In genomic region chr4:133397961-133398360, GRCm38 (mm10) we compare ENCODE assay signal across 15 mouse cellular contexts. TPM values are rescaled to one million over a fixed set of nuclear protein-coding genes. Genes with fewer than 3 reads are reported as not detected.
DNase-seq lines count a peak whose midpoint lies in the region; ATAC-seq lines count a peak whose summit lies in the region.
"Had no signal": no experiment of that assay in that cellular context is flagged by ENCODE, and none has a peak within 500 bp of the region (broad histone marks: within the 10 kb centered on the region; RNA-seq: fewer than 3 reads in every experiment).

No protein-coding gene starts in this region.

- no peaks in the 10 kb centered on the region for H3K9me3 ChIP-seq in heart, embryonic 13.5 days
- H3K9me3 ChIP-seq in midbrain, embryonic 10.5 days (replicated peaks): no peaks in the 10 kb centered on the region
- H3K9me3 ChIP-seq in midbrain, embryonic 15.5 days: no peaks in the 10 kb centered on the region
- H3K9me3 ChIP-seq in limb, embryonic 13.5 days: no peaks in the 10 kb centered on the region
- H3K9me3 ChIP-seq: forebrain, embryonic 15.5 days; hindbrain, embryonic 12.5 days had no signal

- intact Hi-C loops in heart, postnatal 36 days (cut with DNase I): no loop called here

- WGBS in heart, embryonic 13.5 days: 61% methylated on average over 8 of the region's 8 CpGs
- WGBS in midbrain, embryonic 10.5 days: 90% methylated on average over 8 of the region's 8 CpGs
- 83% methylated on average over 8 of the region's 8 CpGs for WGBS in midbrain, embryonic 15.5 days
- 85% methylated on average over 8 of the region's 8 CpGs for WGBS in limb, embryonic 13.5 days

- peak overlapping the region; percentile 54 for H3K27ac ChIP-seq in heart, embryonic 13.5 days (replicated peaks)
- peak overlapping the region; percentile 65 for H3K27ac ChIP-seq in midbrain, embryonic 10.5 days (replicated peaks)
- no peak overlapping the region for H3K27ac ChIP-seq in midbrain, embryonic 15.5 days
- H3K27ac ChIP-seq in limb, embryonic 13.5 days: no peak overlapping the region
- H3K27ac ChIP-seq: forebrain, embryonic 15.5 days; hindbrain, embryonic 12.5 days had no signal

- no peaks in the 10 kb centered on the region for H3K27me3 ChIP-seq in heart, embryonic 13.5 days (replicated peaks)
- H3K27me3 ChIP-seq in midbrain, embryonic 10.5 days (ENCODE audit: low read depth, poor library complexity, severe bottlenecking): no peaks in the 10 kb centered on the region
- H3K27me3 ChIP-seq in midbrain, embryonic 15.5 days (replicated peaks): no peaks in the 10 kb centered on the region
- no peaks in the 10 kb centered on the region for H3K27me3 ChIP-seq in limb, embryonic 13.5 days
- H3K27me3 ChIP-seq: forebrain, embryonic 15.5 days; hindbrain, embryonic 12.5 days had no signal

- H3K4me2 ChIP-seq in heart, embryonic 13.5 days: no peak overlapping the region
- H3K4me2 ChIP-seq in midbrain, embryonic 15.5 days: no peak overlapping the region
- no peak overlapping the region for H3K4me2 ChIP-seq in limb, embryonic 13.5 days (replicated peaks)
- H3K4me2 ChIP-seq: forebrain, embryonic 15.5 days; hindbrain, embryonic 12.5 days; midbrain, embryonic 11.5 days had no signal

- no peaks in the 10 kb centered on the region for H3K36me3 ChIP-seq in heart, embryonic 13.5 days
- no peaks in the 10 kb centered on the region for H3K36me3 ChIP-seq in midbrain, embryonic 10.5 days
- H3K36me3 ChIP-seq in midbrain, embryonic 15.5 days (replicated peaks): no peaks in the 10 kb centered on the region
- H3K36me3 ChIP-seq in limb, embryonic 13.5 days: no peaks in the 10 kb centered on the region
- H3K36me3 ChIP-seq: forebrain, embryonic 15.5 days; hindbrain, embryonic 12.5 days had no signal

- peaks cover 82% of the 10 kb centered on the region for H3K4me1 ChIP-seq in heart, embryonic 13.5 days
- peaks cover 60% of the 10 kb centered on the region for H3K4me1 ChIP-seq in midbrain, embryonic 10.5 days
- H3K4me1 ChIP-seq in midbrain, embryonic 15.5 days: peaks cover 8% of the 10 kb centered on the region; the same call in 1 of the 2 replicates
- peaks cover 48% of the 10 kb centered on the region for H3K4me1 ChIP-seq in limb, embryonic 13.5 days

- peak overlapping the region; percentile 54; the same call in 1 of the 2 replicates for H3K9ac ChIP-seq in heart, embryonic 13.5 days
- no peak overlapping the region for H3K9ac ChIP-seq in midbrain, embryonic 15.5 days
- H3K9ac ChIP-seq in limb, embryonic 13.5 days: 0 out of 2 replicates have a peak overlapping the region, but pooled peaks have one; percentile 20
- H3K9ac ChIP-seq: forebrain, embryonic 15.5 days; hindbrain, embryonic 12.5 days had no signal

- ATAC-seq in heart, embryonic 13.5 days (ENCODE audit: extremely low read depth, insufficient number of reproducible peaks, low FRiP score, low TSS enrichment): no peak
- no peak for ATAC-seq in midbrain, embryonic 15.5 days (replicated peaks)
- ATAC-seq in limb, embryonic 13.5 days (ENCODE audit: low FRiP score, low read depth): no peak
- ATAC-seq: forebrain, embryonic 15.5 days had no signal

- DNase-seq in heart, postnatal 36 days: no peak
- DNase-seq in midbrain, embryonic 10.5 days (ENCODE audit: low spot score): no peak
- DNase-seq in kidney, adult 9 months: no peak
- no peak for DNase-seq in adipocyte (ENCODE audit: low spot score)
- DNase-seq: kidney, postnatal 4 days; lung, adult 18-20 months; lung, postnatal 36 days; right cerebral cortex, postnatal 25 days; thymus, postnatal 36 days had no signal

- no peak overlapping the region for H3K4me3 ChIP-seq in heart, embryonic 13.5 days
- no peak overlapping the region for H3K4me3 ChIP-seq in midbrain, embryonic 10.5 days
- H3K4me3 ChIP-seq in midbrain, embryonic 15.5 days: no peak overlapping the region
- no peak overlapping the region for H3K4me3 ChIP-seq in limb, embryonic 13.5 days
- H3K4me3 ChIP-seq: forebrain, embryonic 15.5 days; hindbrain, embryonic 12.5 days had no signal

RNA-seq across cellular contexts. Expression of gene Slc9a1, which starts 28.5 kb away (rescaled TPM):
- 6.1 and 6.3 TPM in 2 replicates for polyA plus RNA-seq in heart, embryonic 13.5 days (2015; fragmentation: Nextera tagmentation; extraction: Ambion mirVana)
- 10 to 100 TPM; 17.6 to 18.8 TPM for total RNA-seq in heart, postnatal 36 days (2021)
- 8.3 and 8.6 TPM in 2 replicates for polyA plus RNA-seq in midbrain, embryonic 10.5 days (2016; fragmentation: Nextera tagmentation; extraction: Ambion mirVana)
- polyA plus RNA-seq in midbrain, embryonic 15.5 days (2015; fragmentation: Nextera tagmentation; extraction: Ambion mirVana): 9.9 and 11.1 TPM in 2 replicates
- 8.1 and 8.8 TPM in 2 replicates for polyA plus RNA-seq in limb, embryonic 13.5 days (2015; fragmentation: Nextera tagmentation; extraction: Ambion mirVana)

RNA-seq across cellular contexts. Expression of gene Wdtc1, which starts 44.7 kb away (rescaled TPM):
- polyA plus RNA-seq in heart, embryonic 13.5 days (2015; fragmentation: Nextera tagmentation; extraction: Ambion mirVana): 11.3 and 11.9 TPM in 2 replicates
- 10 to 100 TPM; 82.0 to 88.2 TPM for total RNA-seq in heart, postnatal 36 days (2021)
- polyA plus RNA-seq in midbrain, embryonic 10.5 days (2016; fragmentation: Nextera tagmentation; extraction: Ambion mirVana): 19.2 and 20.0 TPM in 2 replicates
- polyA plus RNA-seq in midbrain, embryonic 15.5 days (2015; fragmentation: Nextera tagmentation; extraction: Ambion mirVana): 23.2 and 26.3 TPM in 2 replicates
- 13.3 and 14.1 TPM in 2 replicates for polyA plus RNA-seq in limb, embryonic 13.5 days (2015; fragmentation: Nextera tagmentation; extraction: Ambion mirVana)

Comparison
In these comparisons a context has a peak if more than half of its experiments do, and no peak if none do; other contexts are left out.
1. H3K27ac ChIP-seq: peak in heart, embryonic 13.5 days (single experiment) and midbrain, embryonic 10.5 days (single experiment); none in midbrain, embryonic 15.5 days (single experiment) and limb, embryonic 13.5 days (single experiment).